Mouse (Mus musculus) natural killer cell, adult 2 months (primary cell): ENCODE results near the gene Tpi1.
"Not testable (repeated sequence)": the region's sequence is repeated elsewhere in the genome, so short reads cannot be mapped to it uniquely, and the experiment has no call there.

Experiments used
- DNase-seq, 2 experiments: peaks; one replicate each; pipeline ENCODE4 v3.0.0; 2022; ENCODE audit warnings: low spot score in 2 of 2

Gene Tpi1

GRCm38 (mm10) chr6:124809052-124809774, 4.9 kb downstream of the Tpi1 start:
- peak; percentile 67 to 71 for DNase-seq

- peak; percentile 42 to 59 for DNase-seq
Measured at GRCm38 (mm10) chr6:124808358-124809012, 5.6 kb downstream of the Tpi1 start, which contains the start of gene Spsb2. Gene Spsb2, plus strand, starts transcription at chr6:124808661.

GRCm38 (mm10) chr6:124807986-124808357, 6.1 kb downstream of the Tpi1 start:
- no peak for DNase-seq

GRCm38 (mm10) chr6:124807366-124807765, 6.7 kb downstream of the Tpi1 start:
- no peak for DNase-seq

- no peak for DNase-seq
Measured at GRCm38 (mm10) chr6:124806446-124807140, 7.5 kb downstream of the Tpi1 start.

- DNase-seq: peak; percentile 89 to 91
Measured at GRCm38 (mm10) chr6:124805341-124806321, 8.5 kb downstream of the Tpi1 start.

- DNase-seq: no peak
Measured at GRCm38 (mm10) chr6:124804341-124804740, 9.8 kb downstream of the Tpi1 start.

- not testable (repeated sequence) for DNase-seq
Measured at GRCm38 (mm10) chr6:124803691-124804090, 10.4 kb downstream of the Tpi1 start.

- DNase-seq: no peak
Measured at GRCm38 (mm10) chr6:124803061-124803460, 11.0 kb downstream of the Tpi1 start.

GRCm38 (mm10) chr6:124802400-124802799, 11.7 kb downstream of the Tpi1 start:
- DNase-seq: not testable (repeated sequence)

- no peak for DNase-seq
Measured at GRCm38 (mm10) chr6:124796200-124796599, 17.9 kb downstream of the Tpi1 start.

- DNase-seq: no peak
Measured at GRCm38 (mm10) chr6:124795781-124796180, 18.3 kb downstream of the Tpi1 start.

GRCm38 (mm10) chr6:124791911-124792310, 22.2 kb downstream of the Tpi1 start:
- no peak for DNase-seq

- no peak for DNase-seq
Measured at GRCm38 (mm10) chr6:124790121-124790520, 24.0 kb downstream of the Tpi1 start.

GRCm38 (mm10) chr6:124789519-124789918, 24.6 kb downstream of the Tpi1 start:
- no peak for DNase-seq

- DNase-seq: no peak
Measured at GRCm38 (mm10) chr6:124787722-124788121, 26.4 kb downstream of the Tpi1 start.

GRCm38 (mm10) chr6:124786756-124787420, 27.2 kb downstream of the Tpi1 start:
- no peak for DNase-seq

- peak; percentile 49 to 50 for DNase-seq
Measured at GRCm38 (mm10) chr6:124782436-124782835, 31.7 kb downstream of the Tpi1 start.

GRCm38 (mm10) chr6:124780917-124781316, 33.2 kb downstream of the Tpi1 start:
- no peak for DNase-seq

GRCm38 (mm10) chr6:124779984-124780416, 34.1 kb downstream of the Tpi1 start:
- DNase-seq: no peak
